Mouse (Mus musculus) forebrain, embryonic 16.5 days (tissue): ENCODE measurements around the gene Tmem254c. TPM values are rescaled to one million over a fixed set of nuclear protein-coding genes. Genes with fewer than 3 reads are reported as not detected.

Source experiments
- polyA plus RNA-seq: library from polyadenylated mRNA; unstranded; fragments of >200 nt; fragmentation: Nextera tagmentation; extraction: Ambion mirVana; gene quantifications from 2 replicates; pipeline ENCODE4 v1.2.1, GENCODE M21; 2015

The Tmem254c gene
- polyA plus RNA-seq, 1 experiment from 2014 or later: 17.5 TPM

Other genes with a start within 250 kb of the Tmem254c start
- gene Anxa11, start 225.2 kb downstream of the Tmem254c start, polyA plus RNA-seq: 2.0 and 2.6 TPM in 2 replicates
- gene Plac9a, start 164.3 kb downstream of the Tmem254c start, polyA plus RNA-seq: not detected in 2 replicates
- gene Tmem254a, start 139.7 kb downstream of the Tmem254c start, polyA plus RNA-seq: 2.9 and 3.9 TPM in 2 replicates
- gene Cphx1, start 129.1 kb downstream of the Tmem254c start, polyA plus RNA-seq: not detected in 2 replicates
- 3.0 and 6.7 TPM in 2 replicates for gene Duxbl1, start 88.8 kb downstream of the Tmem254c start, polyA plus RNA-seq
- 8.4 and 9.3 TPM in 2 replicates for gene Gm9780, start 24.6 kb downstream of the Tmem254c start, polyA plus RNA-seq
- gene Cphx2, start 14.2 kb upstream of the Tmem254c start, polyA plus RNA-seq: not detected in 2 replicates
- gene Cphx3, start 14.9 kb upstream of the Tmem254c start, polyA plus RNA-seq: not detected in 2 replicates
- gene Duxbl2, start 51.0 kb upstream of the Tmem254c start, polyA plus RNA-seq: not detected in 2 replicates
- 5.2 and 7.4 TPM in 2 replicates for gene Plac9b, start 115.1 kb upstream of the Tmem254c start, polyA plus RNA-seq
- gene Tmem254b, start 139.7 kb upstream of the Tmem254c start, polyA plus RNA-seq: 18.0 and 23.1 TPM in 2 replicates
- gene Duxbl3, start 190.6 kb upstream of the Tmem254c start, polyA plus RNA-seq: 0.58 and 2.9 TPM in 2 replicates